Mouse (Mus musculus): Measurements from ENCODE around the gene Asb1.

DNA sequence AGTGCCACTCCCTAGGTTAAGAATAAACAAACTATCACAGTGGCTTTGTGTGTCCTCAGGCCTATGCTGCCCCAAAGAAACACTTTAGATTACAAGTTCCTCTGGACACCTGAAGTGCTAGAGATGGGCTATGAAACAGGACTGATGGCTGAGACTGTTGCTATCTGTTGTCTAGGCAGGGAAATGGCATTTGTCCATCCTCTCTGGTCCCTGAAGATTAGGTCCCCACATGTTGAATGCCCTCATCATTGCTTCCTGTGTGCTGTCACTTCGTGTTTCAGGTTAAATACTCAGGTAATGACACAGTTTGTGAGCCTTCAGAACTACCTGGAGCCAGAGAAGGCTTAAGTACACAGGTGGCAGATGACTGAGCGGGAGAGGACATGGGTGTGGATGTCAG lies 8.7 kb downstream of the Asb1 start:
- TF ChIP-seq CTCF (IDR thresholded peaks at IDR 0.05; ENCODE audit: control insufficient read depth, insufficient read depth, insufficient replicate concordance, low read depth, low read length), result no peak
- TF ChIP-seq POLR2A (IDR thresholded peaks at IDR 0.05; ENCODE audit: control insufficient read depth, low read depth, low read length), result no peak

Measured in testis, adult 2 months (tissue).